Mouse (Mus musculus): ENCODE results near the gene Prkaa2. TPM values are rescaled to one million over a fixed set of nuclear protein-coding genes. Genes with fewer than 3 reads are reported as not detected.

Gene Prkaa2
- polyA plus RNA-seq (2015; fragmentation: Nextera tagmentation; extraction: Ambion mirVana) = 15.4 and 16.8 TPM in 2 replicates

- Histone ChIP-seq H3K27me3 (replicated peaks) (no peaks in the 10 kb centered on the region; the same call in 1 of the 2 replicates), H3K9me3 (no peaks in the 10 kb centered on the region), H3K4me2 (peak within 1 kb of the TSS; percentile 57), H3K9ac (peak within 1 kb of the TSS; percentile 71), H3K4me1 (peaks cover 24% of the 10 kb centered on the region), H3K4me3 (peak within 1 kb of the TSS; percentile 65), H3K36me3 (replicated peaks) (no peaks in the 10 kb centered on the region), H3K27ac (peak within 1 kb of the TSS; percentile 83)
- peak; percentile 93 for ATAC-seq (replicated peaks)
- under 1% methylated on average over 79 of the region's 80 CpGs for WGBS
Measured at GRCm38 (mm10) chr4:105109199-105109989, at the start of gene Prkaa2. Prkaa2 (minus strand) TSS chr4:105109890.

- Histone ChIP-seq H3K27ac (no peak overlapping the region), H3K36me3 (replicated peaks) (no peaks in the 10 kb centered on the region)
- 18% methylated on average over 6 of the region's 6 CpGs for WGBS
Measured at GRCm38 (mm10) chr4:105159531-105159870, 49.8 kb upstream of the Prkaa2 start.

GRCm38 (mm10) chr4:105158651-105159530 is 49.2 kb upstream of the Prkaa2 start:
- H3K9me3 ChIP-seq = no peaks in the 10 kb centered on the region
- WGBS = under 1% methylated on average over 18 of the region's 18 CpGs
- H3K36me3 ChIP-seq (replicated peaks) = no peaks in the 10 kb centered on the region
- H3K4me1 ChIP-seq = peaks cover 17% of the 10 kb centered on the region
- ATAC-seq (replicated peaks) = no peak
- peak overlapping the region; percentile 52 for H3K9ac ChIP-seq
- H3K27ac ChIP-seq = peak overlapping the region; percentile 82
- no peaks in the 10 kb centered on the region for H3K27me3 ChIP-seq (replicated peaks)
- peak overlapping the region; percentile 56 for H3K4me3 ChIP-seq
- H3K4me2 ChIP-seq = peak overlapping the region; percentile 61

More at GRCm38 (mm10) chr4:105159531-105159870, 49.8 kb upstream of the Prkaa2 start:
- Histone ChIP-seq H3K4me1 (peaks cover 17% of the 10 kb centered on the region), H3K4me2 (peak overlapping the region; percentile 61), H3K27me3 (replicated peaks) (no peaks in the 10 kb centered on the region), H3K9ac (peak overlapping the region; percentile 52), H3K4me3 (peak overlapping the region; percentile 56), H3K9me3 (no peaks in the 10 kb centered on the region)
- no peak for ATAC-seq (replicated peaks)

GRCm38 (mm10) chr4:105158169-105158555 is 48.5 kb upstream of the Prkaa2 start:
- ATAC-seq (replicated peaks) = peak; percentile 81
- Histone ChIP-seq H3K4me1 (peaks cover 17% of the 10 kb centered on the region), H3K9ac (peak overlapping the region; percentile 52), H3K36me3 (replicated peaks) (no peaks in the 10 kb centered on the region), H3K4me2 (peak overlapping the region; percentile 61), H3K27me3 (replicated peaks) (no peaks in the 10 kb centered on the region), H3K27ac (peak overlapping the region; percentile 82), H3K9me3 (no peaks in the 10 kb centered on the region), H3K4me3 (peak overlapping the region; percentile 56)
- WGBS = 0% methylated on average over 26 of the region's 26 CpGs

- ATAC-seq (replicated peaks) = peak; percentile 81
- Histone ChIP-seq H3K27ac (peak within 1 kb of the TSS; percentile 82), H3K36me3 (replicated peaks) (no peaks in the 10 kb centered on the region), H3K9me3 (no peaks in the 10 kb centered on the region), H3K4me1 (peaks cover 17% of the 10 kb centered on the region), H3K27me3 (replicated peaks) (no peaks in the 10 kb centered on the region), H3K9ac (peak within 1 kb of the TSS; percentile 52), H3K4me2 (peak within 1 kb of the TSS; percentile 61), H3K4me3 (peak within 1 kb of the TSS; percentile 56)
- under 1% methylated on average over 77 of the region's 77 CpGs for WGBS
Measured at GRCm38 (mm10) chr4:105157276-105158168, 47.8 kb upstream of the Prkaa2 start, which contains the start of gene Plpp3. Plpp3 (plus strand) TSS chr4:105157347.

GRCm38 (mm10) chr4:105156955-105157275 is 47.2 kb upstream of the Prkaa2 start:
- no peaks in the 10 kb centered on the region for H3K36me3 ChIP-seq (replicated peaks)
- no peaks in the 10 kb centered on the region for H3K27me3 ChIP-seq (replicated peaks)
- 0% methylated on average over 4 of the region's 4 CpGs for WGBS
- no peaks in the 10 kb centered on the region for H3K9me3 ChIP-seq
- peak overlapping the region; percentile 82 for H3K27ac ChIP-seq
- H3K9ac ChIP-seq = peak overlapping the region; percentile 52
- peaks cover 14% of the 10 kb centered on the region for H3K4me1 ChIP-seq
- peak overlapping the region; percentile 61 for H3K4me2 ChIP-seq
- peak overlapping the region; percentile 56 for H3K4me3 ChIP-seq
- ATAC-seq (replicated peaks) = no peak

GRCm38 (mm10) chr4:105156281-105156680 is 46.6 kb upstream of the Prkaa2 start:
- H3K4me3 ChIP-seq = no peak overlapping the region
- no peak overlapping the region for H3K4me2 ChIP-seq
- ATAC-seq (replicated peaks) = no peak

GRCm38 (mm10) chr4:105153227-105153626 is 43.5 kb upstream of the Prkaa2 start:
- Histone ChIP-seq H3K27ac (no peak overlapping the region), H3K9me3 (no peaks in the 10 kb centered on the region), H3K4me2 (no peak overlapping the region), H3K36me3 (replicated peaks) (no peaks in the 10 kb centered on the region), H3K4me3 (no peak overlapping the region), H3K9ac (no peak overlapping the region), H3K27me3 (replicated peaks) (no peaks in the 10 kb centered on the region), H3K4me1 (peaks cover under 1% of the 10 kb centered on the region)
- 91% methylated on average over 3 of the region's 3 CpGs for WGBS
- no peak for ATAC-seq (replicated peaks)

More at GRCm38 (mm10) chr4:105156281-105156680, 46.6 kb upstream of the Prkaa2 start:
- no peaks in the 10 kb centered on the region for H3K9me3 ChIP-seq
- WGBS = 78% methylated on average over 7 of the region's 7 CpGs
- peaks cover 14% of the 10 kb centered on the region for H3K4me1 ChIP-seq
- no peak overlapping the region for H3K27ac ChIP-seq
- H3K36me3 ChIP-seq (replicated peaks) = no peaks in the 10 kb centered on the region
- H3K27me3 ChIP-seq (replicated peaks) = no peaks in the 10 kb centered on the region
- H3K9ac ChIP-seq = no peak overlapping the region

GRCm38 (mm10) chr4:105151911-105152690 is 42.4 kb upstream of the Prkaa2 start:
- H3K9me3 ChIP-seq = no peaks in the 10 kb centered on the region
- ATAC-seq (replicated peaks) = 0 out of 2 replicates have a peak, but pooled peaks have one; percentile 37

GRCm38 (mm10) chr4:105149492-105149891 is 39.8 kb upstream of the Prkaa2 start:
- no peak overlapping the region for H3K9ac ChIP-seq
- no peaks in the 10 kb centered on the region for H3K4me1 ChIP-seq
- 87% methylated on average over 7 of the region's 7 CpGs for WGBS
- no peak overlapping the region for H3K4me2 ChIP-seq
- no peaks in the 10 kb centered on the region for H3K36me3 ChIP-seq (replicated peaks)
- ATAC-seq (replicated peaks) = no peak
- H3K4me3 ChIP-seq = no peak overlapping the region
- H3K27me3 ChIP-seq (replicated peaks) = no peaks in the 10 kb centered on the region
- no peak overlapping the region for H3K27ac ChIP-seq
- H3K9me3 ChIP-seq = no peaks in the 10 kb centered on the region

More at GRCm38 (mm10) chr4:105151911-105152690, 42.4 kb upstream of the Prkaa2 start:
- Histone ChIP-seq H3K4me3 (no peak overlapping the region), H3K9ac (no peak overlapping the region), H3K27me3 (replicated peaks) (no peaks in the 10 kb centered on the region), H3K27ac (no peak overlapping the region), H3K36me3 (replicated peaks) (no peaks in the 10 kb centered on the region), H3K4me1 (no peaks in the 10 kb centered on the region; the same call in 1 of the 2 replicates), H3K4me2 (no peak overlapping the region)
- 42% methylated on average over 14 of the region's 14 CpGs for WGBS
